In the genomic region with DNA sequence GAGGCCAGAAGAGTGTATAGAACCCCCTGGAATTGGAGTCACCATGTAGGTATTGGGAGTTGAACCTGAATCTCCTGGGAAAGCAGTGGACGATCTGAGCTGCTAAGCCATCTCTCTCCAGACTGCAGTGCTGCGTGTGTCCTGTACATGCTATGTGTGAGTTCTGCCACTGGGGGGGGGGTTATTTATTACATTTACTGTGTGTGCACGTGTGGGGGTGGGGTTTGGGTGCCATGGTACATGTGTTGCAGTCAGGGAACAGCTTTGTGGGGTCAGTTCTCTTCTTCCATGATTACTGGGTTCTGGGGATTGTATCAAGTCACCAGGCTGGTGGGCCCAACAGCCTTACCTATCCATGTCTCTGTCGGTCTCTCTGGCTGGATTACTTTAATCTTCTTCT, we compare ENCODE assay signal across 1 mouse cellular context.
A peak's percentile ranks its signal among the peaks of the same experiment; 100 is the strongest.
TF ChIP-seq lines count a peak whose summit lies in the region.

No protein-coding gene starts in this region.

TF ChIP-seq in MEL, 35 proteins besides CTCF, POLR2A, EP300 and RAD21 (continued from another document):
- peak; percentile 44; the same call in 1 of the 2 replicates for TF ChIP-seq MAX (IDR thresholded peaks at IDR 0.05; ENCODE audit: low read length)
- TF ChIP-seq KAT2A (conservative IDR thresholded peaks at IDR 0.05; ENCODE audit: low read depth, low read length) = no peak
TF ChIP-seq in MEL: peak in this region for 4.
